36 mouse cellular contexts compared by ENCODE assay signal in genomic region chr16:38287762-38288161, GRCm38 (mm10). TPM values are rescaled to one million over a fixed set of nuclear protein-coding genes. Genes with fewer than 3 reads are reported as not detected.
DNase-seq lines count a peak whose midpoint lies in the region; ATAC-seq and TF ChIP-seq lines count a peak whose summit lies in the region.
"Had no signal": no experiment of that assay in that cellular context is flagged by ENCODE, and none has a peak within 500 bp of the region (broad histone marks: within the 10 kb centered on the region; RNA-seq: fewer than 3 reads in every experiment).

No protein-coding gene starts in this region.

- H3K36me3 ChIP-seq in intestine, embryonic 15.5 days = no peaks in the 10 kb centered on the region
- H3K36me3 ChIP-seq in intestine, embryonic 16.5 days (ENCODE audit: control insufficient read depth, insufficient read depth, low read length) = no peaks in the 10 kb centered on the region
- no peaks in the 10 kb centered on the region for H3K36me3 ChIP-seq in liver, embryonic 12.5 days
- H3K36me3 ChIP-seq in small intestine, adult 2 months (ENCODE audit: control insufficient read depth, insufficient read depth, low read length) = peaks cover 9% of the 10 kb centered on the region
- H3K36me3 ChIP-seq in hindbrain, embryonic 10.5 days = no peaks in the 10 kb centered on the region
- H3K36me3 ChIP-seq: hindbrain, embryonic 13.5 days; limb, embryonic 13.5 days; lung, embryonic 15.5 days; midbrain, embryonic 12.5 days had no signal

- no peak overlapping the region for H3K4me3 ChIP-seq in intestine, embryonic 15.5 days (replicated peaks)
- H3K4me3 ChIP-seq in intestine, embryonic 16.5 days (ENCODE audit: low read length) = no peak overlapping the region
- no peak overlapping the region for H3K4me3 ChIP-seq in liver, embryonic 12.5 days
- peak overlapping the region; percentile 25 for H3K4me3 ChIP-seq in small intestine, adult 2 months (ENCODE audit: low read depth, low read length)
- no peak overlapping the region for H3K4me3 ChIP-seq in hindbrain, embryonic 10.5 days
- H3K4me3 ChIP-seq: hindbrain, embryonic 13.5 days; limb, embryonic 13.5 days; lung, embryonic 15.5 days; midbrain, embryonic 12.5 days had no signal

- no peak overlapping the region for H3K27ac ChIP-seq in intestine, embryonic 15.5 days
- peak overlapping the region; percentile 38; the same call in 1 of the 2 replicates for H3K27ac ChIP-seq in intestine, embryonic 16.5 days (ENCODE audit: low read length)
- peak overlapping the region; percentile 67 for H3K27ac ChIP-seq in liver, embryonic 12.5 days
- H3K27ac ChIP-seq in small intestine, adult 2 months (ENCODE audit: insufficient read depth, low read depth, low read length) = peak overlapping the region; percentile 98
- H3K27ac ChIP-seq in hindbrain, embryonic 10.5 days = no peak overlapping the region
- H3K27ac ChIP-seq: hindbrain, embryonic 13.5 days; limb, embryonic 13.5 days; lung, embryonic 15.5 days; midbrain, embryonic 12.5 days had no signal

- DNase-seq in adrenal gland, adult 2 months = no peak
- no peak for DNase-seq in hindbrain, embryonic 10.5 days (ENCODE audit: low spot score)
- no peak for DNase-seq in ovary, adult 18-20 months (ENCODE audit: low spot score)
- no peak for DNase-seq in thymus, postnatal 4 days
- DNase-seq: adrenal gland, adult 8-10 months; cerebellum, adult 2 months; cerebellum, postnatal 25 days; kidney, postnatal 14 days; layer of hippocampus, postnatal 36 days; lung, postnatal 4 days; right cerebral cortex, postnatal 25 days had no signal

- ATAC-seq in intestine, embryonic 15.5 days = no peak
- peak; percentile 43 for ATAC-seq in intestine, embryonic 16.5 days
- ATAC-seq in liver, embryonic 12.5 days = peak; percentile 68
- ATAC-seq: forebrain, embryonic 14.5 days; inflammation-experienced regulatory T-cells, adult 6 months had no signal

- no peak overlapping the region for H3K9ac ChIP-seq in intestine, embryonic 15.5 days
- H3K9ac ChIP-seq in intestine, embryonic 16.5 days (ENCODE audit: low read depth, low read length) = no peak overlapping the region
- H3K9ac ChIP-seq in liver, embryonic 12.5 days = no peak overlapping the region
- H3K9ac ChIP-seq: hindbrain, embryonic 13.5 days; limb, embryonic 13.5 days; lung, embryonic 15.5 days; midbrain, embryonic 12.5 days had no signal

- TF ChIP-seq CTCF in small intestine, adult 2 months (IDR thresholded peaks at IDR 0.05; ENCODE audit: extremely low read depth, insufficient read length, insufficient replicate concordance, low read depth, low read length) = no peak

- peaks cover 18% of the 10 kb centered on the region for H3K4me1 ChIP-seq in intestine, embryonic 15.5 days (replicated peaks)
- H3K4me1 ChIP-seq in intestine, embryonic 16.5 days (ENCODE audit: control insufficient read depth, insufficient read depth, low read length) = peaks cover 25% of the 10 kb centered on the region
- peaks cover 26% of the 10 kb centered on the region for H3K4me1 ChIP-seq in liver, embryonic 12.5 days
- H3K4me1 ChIP-seq in small intestine, adult 2 months (ENCODE audit: control insufficient read depth, insufficient read depth, insufficient read length, low read length) = peaks cover 29% of the 10 kb centered on the region; the same call in 1 of the 2 replicates
- H3K4me1 ChIP-seq in hindbrain, embryonic 10.5 days (replicated peaks) = peaks cover 33% of the 10 kb centered on the region
- H3K4me1 ChIP-seq: lung, embryonic 15.5 days; midbrain, embryonic 12.5 days had no signal

- H3K4me2 ChIP-seq in intestine, embryonic 15.5 days (replicated peaks) = 0 out of 2 replicates have a peak overlapping the region, but pooled peaks have one; percentile 3
- peak overlapping the region; percentile 13; the same call in 1 of the 2 replicates for H3K4me2 ChIP-seq in intestine, embryonic 16.5 days (ENCODE audit: low read depth, low read length)
- no peak overlapping the region for H3K4me2 ChIP-seq in liver, embryonic 12.5 days
- H3K4me2 ChIP-seq: hindbrain, embryonic 13.5 days; limb, embryonic 13.5 days; lung, embryonic 15.5 days; midbrain, embryonic 12.5 days had no signal

- H3K9me3 ChIP-seq in intestine, embryonic 15.5 days = no peaks in the 10 kb centered on the region
- no peaks in the 10 kb centered on the region for H3K9me3 ChIP-seq in intestine, embryonic 16.5 days (ENCODE audit: control insufficient read depth, low read length)
- no peaks in the 10 kb centered on the region for H3K9me3 ChIP-seq in liver, embryonic 12.5 days (replicated peaks)
- H3K9me3 ChIP-seq in hindbrain, embryonic 10.5 days = no peaks in the 10 kb centered on the region
- H3K9me3 ChIP-seq: hindbrain, embryonic 13.5 days; limb, embryonic 13.5 days; lung, embryonic 15.5 days; midbrain, embryonic 12.5 days had no signal

- no peak for TF ChIP-seq POLR2A in small intestine, adult 2 months (IDR thresholded peaks at IDR 0.05; ENCODE audit: low read depth, low read length)

- no peaks in the 10 kb centered on the region for H3K27me3 ChIP-seq in intestine, embryonic 15.5 days (replicated peaks)
- no peaks in the 10 kb centered on the region for H3K27me3 ChIP-seq in intestine, embryonic 16.5 days (replicated peaks; ENCODE audit: control insufficient read depth, insufficient read depth, low read length)
- H3K27me3 ChIP-seq in liver, embryonic 12.5 days (replicated peaks) = no peaks in the 10 kb centered on the region; the same call in 1 of the 2 replicates
- H3K27me3 ChIP-seq in small intestine, adult 2 months (ENCODE audit: control insufficient read depth, insufficient read depth, low read length) = no peaks in the 10 kb centered on the region
- H3K27me3 ChIP-seq in hindbrain, embryonic 10.5 days (ENCODE audit: insufficient read depth, poor library complexity, severe bottlenecking) = no peaks in the 10 kb centered on the region
- H3K27me3 ChIP-seq: hindbrain, embryonic 13.5 days; limb, embryonic 13.5 days; lung, embryonic 15.5 days; midbrain, embryonic 12.5 days had no signal

- WGBS in intestine, embryonic 15.5 days = 79% methylated on average over 3 of the region's 3 CpGs
- 75% methylated on average over 3 of the region's 3 CpGs for WGBS in intestine, embryonic 16.5 days
- 77% methylated on average over 3 of the region's 3 CpGs for WGBS in liver, embryonic 12.5 days (ENCODE audit: insufficient replicate concordance)
- 38% methylated on average over 3 of the region's 3 CpGs for WGBS in small intestine, adult 2 months
- WGBS in hindbrain, embryonic 10.5 days = 92% methylated on average over 3 of the region's 3 CpGs

RNA-seq across cellular contexts. Expression of gene Nr1i2, which starts 6.9 kb away (rescaled TPM):
- polyA plus RNA-seq in intestine, embryonic 15.5 days (2015; fragmentation: Nextera tagmentation; extraction: Ambion mirVana) = 12.1 and 13.1 TPM in 2 replicates
- 17.4 and 17.9 TPM in 2 replicates for polyA plus RNA-seq in intestine, embryonic 16.5 days (2015; fragmentation: Nextera tagmentation; extraction: Ambion mirVana)
- 1.4 and 1.8 TPM in 2 replicates for polyA plus RNA-seq in liver, embryonic 12.5 days (2016; fragmentation: Nextera tagmentation; extraction: Ambion mirVana)
- polyA plus RNA-seq in small intestine, adult 2 months (2012; rRNA removed) = 25.5 and 72.6 TPM in 2 replicates
- total RNA-seq in adrenal gland, adult 2 months (2021) = under 1 TPM in 1 of 2 experiments, not detected in 1; 0.20 TPM
- polyA plus RNA-seq in adrenal gland, adult 2 months (2012; rRNA removed) = not detected in 2 replicates
- polyA plus RNA-seq in hindbrain, embryonic 10.5 days (2016; fragmentation: Nextera tagmentation; extraction: Ambion mirVana) = not detected in 2 replicates
- total RNA-seq: gastrocnemius, adult 8-10 months; granulocyte monocyte progenitor cell, adult 5-6 weeks; heart, postnatal 25 days; layer of hippocampus, adult 18-20 months; layer of hippocampus, postnatal 36 days; left cerebral cortex, postnatal 14 days; MEL; monocyte, adult 5-6 weeks; neutrophil, adult 5-6 weeks had no signal
- polyA plus RNA-seq: C2C12; cerebellum, adult 2 months; embryonic facial prominence, embryonic 14.5 days; forebrain, embryonic 14.5 days; frontal cortex, adult 2 months; heart, embryonic 14.5 days; hindbrain, embryonic 13.5 days; inflammation-experienced regulatory T-cells, adult 6 months; limb, embryonic 13.5 days; midbrain, embryonic 12.5 days; spleen, adult 2 months; thymus, postnatal 0 days had no signal

RNA-seq across cellular contexts. Expression of gene Maats1, which starts 54.2 kb away (rescaled TPM):
- polyA plus RNA-seq in intestine, embryonic 15.5 days (2015; fragmentation: Nextera tagmentation; extraction: Ambion mirVana) = 0.08 and 0.18 TPM in 2 replicates
- polyA plus RNA-seq in intestine, embryonic 16.5 days (2015; fragmentation: Nextera tagmentation; extraction: Ambion mirVana) = 0.18 and 0.31 TPM in 2 replicates
- polyA plus RNA-seq in liver, embryonic 12.5 days (2016; fragmentation: Nextera tagmentation; extraction: Ambion mirVana) = 0.05 TPM in 1 of 2 replicates, not detected in the other
- 0.05 and 0.16 TPM in 2 replicates for polyA plus RNA-seq in small intestine, adult 2 months (2012; rRNA removed)
- total RNA-seq in adrenal gland, adult 2 months (2021) = under 1 TPM; 0.37 to 0.97 TPM
- 0.04 TPM in 1 of 2 replicates, not detected in the other for polyA plus RNA-seq in adrenal gland, adult 2 months (2012; rRNA removed)
- polyA plus RNA-seq in hindbrain, embryonic 10.5 days (2016; fragmentation: Nextera tagmentation; extraction: Ambion mirVana) = 0.60 and 2.0 TPM in 2 replicates
- total RNA-seq: gastrocnemius, adult 8-10 months; granulocyte monocyte progenitor cell, adult 5-6 weeks; heart, postnatal 25 days; MEL; monocyte, adult 5-6 weeks; neutrophil, adult 5-6 weeks had no signal
- polyA plus RNA-seq: heart, embryonic 14.5 days had no signal

RNA-seq across cellular contexts. Expression of gene Cox17, which starts 59.0 kb away (rescaled TPM):
- 233 TPM in 2 replicates for polyA plus RNA-seq in intestine, embryonic 15.5 days (2015; fragmentation: Nextera tagmentation; extraction: Ambion mirVana)
- 223 and 249 TPM in 2 replicates for polyA plus RNA-seq in intestine, embryonic 16.5 days (2015; fragmentation: Nextera tagmentation; extraction: Ambion mirVana)
- polyA plus RNA-seq in liver, embryonic 12.5 days (2016; fragmentation: Nextera tagmentation; extraction: Ambion mirVana) = 404 and 417 TPM in 2 replicates
- polyA plus RNA-seq in small intestine, adult 2 months (2012; rRNA removed) = 31.6 and 76.2 TPM in 2 replicates
- total RNA-seq in adrenal gland, adult 2 months (2021) = 100 to 1,000 TPM; 223 to 312 TPM
- 34.7 and 43.0 TPM in 2 replicates for polyA plus RNA-seq in adrenal gland, adult 2 months (2012; rRNA removed)
- polyA plus RNA-seq in hindbrain, embryonic 10.5 days (2016; fragmentation: Nextera tagmentation; extraction: Ambion mirVana) = 142 and 146 TPM in 2 replicates

RNA-seq across cellular contexts. Expression of gene Gm21987, which starts 59.1 kb away (rescaled TPM):
- polyA plus RNA-seq in intestine, embryonic 15.5 days (2015; fragmentation: Nextera tagmentation; extraction: Ambion mirVana) = 0.53 TPM in 1 of 2 replicates, not detected in the other
- 0.54 and 1.6 TPM in 2 replicates for polyA plus RNA-seq in intestine, embryonic 16.5 days (2015; fragmentation: Nextera tagmentation; extraction: Ambion mirVana)
- not detected in 2 replicates for polyA plus RNA-seq in liver, embryonic 12.5 days (2016; fragmentation: Nextera tagmentation; extraction: Ambion mirVana)
- polyA plus RNA-seq in small intestine, adult 2 months (2012; rRNA removed) = not detected in 2 replicates
- under 1 TPM in 1 of 2 experiments, not detected in 1; 0.93 TPM for total RNA-seq in adrenal gland, adult 2 months (2021)
- 4.4 TPM in 1 of 2 replicates, not detected in the other for polyA plus RNA-seq in adrenal gland, adult 2 months (2012; rRNA removed)
- polyA plus RNA-seq in hindbrain, embryonic 10.5 days (2016; fragmentation: Nextera tagmentation; extraction: Ambion mirVana) = not detected in 2 replicates
- total RNA-seq: gastrocnemius, adult 8-10 months; granulocyte monocyte progenitor cell, adult 5-6 weeks; heart, postnatal 25 days; layer of hippocampus, adult 18-20 months; layer of hippocampus, postnatal 36 days; left cerebral cortex, postnatal 14 days; MEL; monocyte, adult 5-6 weeks; neutrophil, adult 5-6 weeks had no signal
- polyA plus RNA-seq: C2C12; cerebellum, adult 2 months; embryonic facial prominence, embryonic 14.5 days; forebrain, embryonic 14.5 days; frontal cortex, adult 2 months; hindbrain, embryonic 13.5 days; inflammation-experienced regulatory T-cells, adult 6 months; limb, embryonic 13.5 days; lung, embryonic 15.5 days; midbrain, embryonic 12.5 days; spleen, adult 2 months; thymus, postnatal 0 days; urinary bladder, adult 2 months had no signal

Comparison
In these comparisons a context has a peak if more than half of its experiments do, and no peak if none do; other contexts are left out.
1. H3K27ac ChIP-seq: peak in intestine, embryonic 16.5 days (single experiment), liver, embryonic 12.5 days (single experiment) and small intestine, adult 2 months (single experiment); none in intestine, embryonic 15.5 days (single experiment) and hindbrain, embryonic 10.5 days (single experiment).